Mouse (Mus musculus) cortical plate, adult 2 months (tissue): Measurements from ENCODE around the gene Itgae.

Source experiments
- CTCF ChIP-seq: fragments of 200-500 bp; IDR thresholded peaks from 2 replicates; pipeline ENCODE4 v1.5.1; 2011; ENCODE audit warnings: mild to moderate bottlenecking, control low read depth, low read length; ENCODE audit not compliant: insufficient read depth; ENCODE audit errors: extremely low read depth
- POLR2A ChIP-seq: fragments of 200-500 bp; IDR thresholded peaks from 2 replicates; pipeline ENCODE4 v1.6.1; 2011; ENCODE audit warnings: mild to moderate bottlenecking, low read length, control low read depth; ENCODE audit not compliant: insufficient read depth; ENCODE audit errors: extremely low read depth

GRCm38 (mm10) chr11:73176608-73177508 is 86.5 kb downstream of the Itgae start, which contains the start of the genes Emc6 and Tax1bp3:
- TF ChIP-seq CTCF (no peak), POLR2A (peak; percentile 85)
